Mouse (Mus musculus) heart, postnatal 25 days (tissue): ENCODE data around the gene Kcna5. TPM values are rescaled to one million over a fixed set of nuclear protein-coding genes. Genes with fewer than 3 reads are reported as not detected.

ENCODE experiments used
- DNase-seq: peaks from one replicate; pipeline ENCODE4 v3.0.0; 2022; ENCODE audit warnings: low spot score
- intact Hi-C: fragments of 180-260 bp; cut with DNase I; formaldehyde crosslinking; loops from one replicate; pipeline ENCODE4 v1.15.1; 2025
- total RNA-seq, 2 experiments: library from RNA; stranded (reverse); gene quantifications; 2 replicates each; pipeline ENCODE4 v1.2.3; 2021

Kcna5 gene
- 10 to 100 TPM; 13.4 to 16.7 TPM for total RNA-seq

DNA sequence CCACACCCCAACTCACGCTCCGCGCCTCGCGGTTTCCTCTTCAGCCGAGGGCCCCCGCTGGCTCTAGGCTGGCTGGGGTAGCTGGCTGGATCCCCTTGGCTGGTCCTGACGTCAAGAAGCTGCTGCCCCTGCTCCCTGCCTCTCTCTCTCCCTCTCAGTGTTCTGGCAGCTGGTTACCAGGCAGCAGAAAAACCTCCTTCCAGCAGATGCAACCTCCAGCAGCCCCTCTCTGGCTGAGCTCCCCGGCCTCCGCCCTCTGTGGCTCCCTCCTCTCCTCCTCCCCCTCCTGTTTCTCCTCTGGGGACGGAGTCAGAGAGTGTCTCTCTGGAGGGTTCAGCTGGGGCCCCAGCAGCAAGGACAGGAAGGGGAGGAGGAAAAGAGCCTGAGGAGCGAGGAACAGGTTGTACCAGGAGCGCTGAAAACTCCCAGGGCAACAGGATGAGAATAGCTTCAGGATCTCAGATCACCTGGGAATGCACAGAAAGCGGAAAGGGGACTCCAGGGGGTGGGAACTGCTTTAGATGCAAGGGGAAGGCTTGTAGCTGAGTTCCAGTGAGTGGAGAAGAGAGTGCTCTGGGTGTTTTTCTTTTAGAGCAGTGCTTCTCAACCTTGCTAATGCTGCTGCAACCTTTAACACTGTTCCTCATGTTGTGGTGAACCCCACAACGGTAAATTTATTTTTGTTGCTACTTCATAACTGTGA, at the start of gene Kcna5:
TSS of gene Kcna5 (minus strand) at position 205 of the 703 bp plus-strand sequence.
- DNase-seq = peak; percentile 77
- intact Hi-C loops = loop anchor here (1.0 kb wide), 1 partner anchor 32 kb away; no protein-coding TSS in a partner anchor

DNA sequence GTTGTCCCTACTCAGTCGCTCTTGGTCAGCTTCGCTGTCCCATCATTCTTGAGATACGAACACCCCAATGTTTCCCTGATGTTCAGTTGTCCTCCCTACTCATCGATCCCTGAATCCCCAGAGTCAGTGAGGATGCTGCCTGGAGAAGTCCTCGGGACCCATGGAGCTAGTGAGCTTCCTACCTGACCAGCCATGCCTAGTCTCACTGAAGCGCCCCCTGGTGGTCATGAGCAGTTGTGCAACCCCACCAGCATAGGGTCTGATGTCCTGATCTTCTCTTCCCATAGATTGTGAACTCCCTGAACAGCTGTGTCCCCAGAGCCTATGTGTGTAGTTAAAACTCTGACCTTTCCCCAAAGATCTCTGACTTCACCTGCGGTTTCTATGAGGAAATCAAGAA, 47.9 kb upstream of the Kcna5 start:
- intact Hi-C loops = no loop called here
- DNase-seq = no peak

DNA sequence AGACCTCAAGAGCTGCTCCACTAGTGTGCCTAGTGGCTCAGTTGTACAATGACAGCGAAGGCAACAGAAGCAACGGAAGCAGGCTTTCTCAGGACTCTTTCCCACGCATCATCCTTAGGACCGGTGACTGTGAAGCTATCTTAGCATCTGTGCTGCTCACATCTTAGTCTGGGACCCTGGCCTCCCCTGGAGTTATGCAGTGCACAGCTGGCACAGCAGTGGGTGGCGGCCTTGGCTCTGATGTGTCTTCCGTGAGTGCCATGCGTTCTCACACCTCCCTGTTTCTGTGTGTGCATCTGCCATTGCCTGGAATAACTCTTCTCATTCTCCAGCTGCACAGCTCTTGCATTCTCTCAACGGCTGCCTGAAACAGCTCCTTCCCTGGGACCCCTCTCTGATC, 46.4 kb upstream of the Kcna5 start:
- intact Hi-C loops = no loop called here
- no peak for DNase-seq

DNA sequence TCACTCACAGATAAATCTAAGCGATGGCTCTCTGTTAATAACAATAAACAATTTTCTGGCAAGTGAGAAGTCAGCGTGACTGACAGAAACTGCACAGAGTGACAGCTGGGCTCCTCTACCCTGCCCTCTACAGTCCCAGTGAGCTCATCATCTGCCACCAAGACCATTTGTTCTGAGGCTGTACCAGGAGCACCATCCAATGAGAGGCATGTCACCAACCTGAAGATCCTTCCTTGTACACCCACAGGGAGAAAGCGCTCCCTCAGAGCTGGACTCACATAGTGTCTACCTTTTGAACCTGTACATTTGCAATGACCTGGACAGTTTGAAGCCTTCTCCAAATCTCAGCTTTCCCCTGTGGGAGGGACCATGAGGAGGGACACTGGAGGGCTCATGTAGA, 45.4 kb upstream of the Kcna5 start:
- DNase-seq = no peak
- intact Hi-C loops = no loop called here

DNA sequence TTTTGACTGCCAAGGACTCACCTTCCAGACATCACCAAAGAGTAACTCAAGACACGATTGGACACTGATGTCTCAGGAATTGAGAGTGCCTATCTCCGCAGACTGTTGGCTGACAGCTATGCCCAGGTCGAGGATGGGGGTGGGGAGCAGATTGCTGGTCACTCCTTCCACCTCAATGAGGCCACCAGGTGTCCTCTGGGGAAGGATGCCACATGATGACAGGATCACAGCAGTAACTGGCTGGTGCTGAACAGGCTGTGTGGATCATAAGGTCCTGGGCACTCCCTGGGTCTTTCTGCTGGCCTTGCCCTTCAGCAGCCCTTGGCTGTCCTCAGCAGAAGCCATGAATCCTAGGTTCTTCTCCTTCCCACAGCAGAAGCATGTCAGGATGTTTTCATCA, 42.2 kb upstream of the Kcna5 start:
- no peak for DNase-seq
- intact Hi-C loops = no loop called here

DNA sequence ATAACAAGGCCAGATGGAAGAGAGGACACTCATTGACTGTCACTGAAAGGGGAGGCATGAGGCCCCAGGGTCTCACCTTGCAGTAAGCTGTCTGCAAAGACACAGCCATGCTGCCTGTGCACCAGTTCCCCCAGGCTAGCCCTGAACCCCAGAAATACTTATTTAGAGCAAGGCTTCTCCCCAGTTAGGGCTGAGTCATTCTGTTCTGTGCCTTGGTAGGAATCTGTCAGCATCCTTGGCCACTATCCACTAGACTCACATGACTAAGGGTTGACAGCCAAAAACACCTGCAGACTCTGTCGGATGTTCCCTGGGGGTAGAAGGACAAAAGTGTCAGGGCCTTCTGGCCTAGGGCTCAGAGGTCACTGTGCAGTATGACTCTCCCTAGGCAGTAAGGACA, 41.4 kb upstream of the Kcna5 start:
- intact Hi-C loops = no loop called here
- DNase-seq = no peak

DNA sequence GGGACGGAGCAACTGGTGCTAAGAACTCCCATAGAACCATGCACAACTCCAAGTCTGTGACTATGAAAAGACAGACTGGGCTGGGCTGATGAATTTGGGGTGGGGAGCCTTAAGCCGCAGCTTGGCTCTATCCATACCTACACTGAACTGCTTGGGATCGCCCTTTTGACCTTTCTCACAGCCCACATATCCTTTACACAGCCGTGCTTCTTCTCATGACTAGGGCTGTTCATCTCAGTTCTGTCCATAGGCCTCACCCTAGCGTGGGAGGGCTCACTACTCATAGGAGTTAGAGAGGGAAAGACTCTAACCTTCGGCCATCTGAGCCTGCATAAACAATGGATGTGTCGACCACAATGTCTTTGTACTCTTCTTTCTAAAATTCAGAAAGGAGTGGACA, 39.6 kb upstream of the Kcna5 start:
- no peak for DNase-seq
- intact Hi-C loops = no loop called here

DNA sequence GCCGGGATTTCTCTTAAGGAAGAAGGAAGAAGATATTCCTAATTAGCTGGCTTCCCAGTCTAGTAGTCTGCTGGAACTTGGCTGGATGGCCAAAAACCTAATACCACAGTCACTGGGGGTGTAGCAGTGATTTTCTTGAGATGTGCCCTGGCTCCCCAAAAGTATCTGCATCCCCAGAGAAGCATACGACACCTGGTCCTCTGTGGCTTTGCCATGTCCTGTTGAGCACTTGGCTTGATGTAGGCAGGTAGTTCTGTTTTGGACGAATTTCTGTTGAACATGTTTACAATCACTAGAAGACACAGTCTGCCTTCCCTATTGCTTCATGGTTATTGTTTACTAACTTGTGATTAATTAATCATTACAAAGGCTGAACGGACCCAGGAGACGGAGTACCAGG, 37.8 kb upstream of the Kcna5 start:
- intact Hi-C loops = no loop called here
- DNase-seq = no peak

DNA sequence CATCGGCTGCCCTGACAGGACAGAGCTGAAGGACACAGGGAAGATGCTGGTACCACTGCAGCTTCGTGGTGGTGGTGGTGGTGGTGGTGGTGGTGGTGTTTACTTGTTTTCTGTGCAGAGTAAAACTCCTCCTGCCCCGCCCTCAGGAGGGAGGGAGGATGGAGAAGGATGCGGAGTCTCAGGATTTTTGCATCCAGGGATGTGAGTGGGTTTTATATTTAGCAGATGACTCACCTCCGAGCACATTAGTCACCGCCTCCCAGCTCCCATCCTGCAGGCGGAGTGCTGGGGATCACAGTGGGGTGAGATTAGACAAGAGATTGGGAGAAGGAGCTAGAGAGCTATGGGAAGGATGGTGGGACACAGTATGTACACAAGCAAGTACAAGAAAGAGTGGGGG, 34.6 kb upstream of the Kcna5 start:
- intact Hi-C loops = no loop called here
- DNase-seq = no peak

DNA sequence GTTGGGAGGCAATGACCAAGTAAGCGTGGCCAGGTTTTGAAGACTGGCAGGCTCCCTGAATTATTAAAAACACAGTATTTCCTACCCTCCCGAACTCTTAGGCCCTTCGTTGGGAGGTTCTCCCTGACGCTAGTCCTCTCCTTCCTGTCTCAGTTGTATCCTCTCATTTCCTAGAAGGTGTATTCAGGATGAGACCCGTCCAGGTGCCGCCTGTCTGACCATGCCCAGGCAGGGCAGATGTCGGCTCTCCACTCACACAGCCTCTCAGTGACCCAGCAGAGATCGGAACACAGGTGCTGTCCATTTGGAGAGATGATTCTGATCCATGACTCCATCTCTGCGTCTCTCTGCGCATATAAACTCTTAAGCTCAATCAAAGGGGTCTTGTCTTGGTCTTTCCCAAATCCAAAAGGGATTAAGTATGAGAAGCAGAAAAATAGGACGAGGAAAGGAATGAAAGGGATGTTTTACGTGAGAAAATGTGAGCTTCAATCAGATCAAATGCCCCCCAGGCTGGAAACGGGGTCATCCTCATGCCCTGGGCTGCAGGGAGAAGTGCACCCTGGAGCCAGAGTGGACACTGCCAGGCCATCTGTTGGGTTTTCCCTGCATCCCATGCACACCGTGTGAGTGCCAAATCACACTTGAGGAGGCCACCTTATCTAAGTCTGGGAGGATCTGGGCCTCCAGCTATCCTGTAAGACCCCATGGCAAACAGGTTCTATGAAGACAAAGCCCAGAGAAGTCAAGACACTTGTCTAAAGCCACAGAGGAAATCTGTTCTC, 33.0 kb upstream of the Kcna5 start:
- no peak for DNase-seq
- intact Hi-C loops = no loop called here

DNA sequence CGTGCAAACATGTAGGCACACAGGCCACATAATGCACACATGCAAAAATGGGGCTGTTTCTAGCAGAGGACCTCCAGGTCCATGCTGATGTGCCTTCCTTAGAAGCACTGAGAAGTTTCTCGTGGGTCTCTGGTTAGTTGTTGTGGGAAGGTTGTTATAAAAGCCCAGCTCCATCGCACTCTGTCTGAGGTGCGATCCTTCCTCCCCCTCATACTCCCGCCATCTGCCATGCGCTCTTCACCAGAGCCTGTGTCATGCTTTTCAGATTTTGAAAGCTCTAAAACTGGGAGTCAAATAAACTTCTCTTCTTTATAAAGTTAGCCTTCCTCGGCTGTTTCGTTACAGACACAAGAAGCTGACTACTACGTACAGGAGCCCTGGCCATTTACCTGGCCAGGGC, 32.1 kb upstream of the Kcna5 start:
- intact Hi-C loops = no loop called here
- DNase-seq = no peak

DNA sequence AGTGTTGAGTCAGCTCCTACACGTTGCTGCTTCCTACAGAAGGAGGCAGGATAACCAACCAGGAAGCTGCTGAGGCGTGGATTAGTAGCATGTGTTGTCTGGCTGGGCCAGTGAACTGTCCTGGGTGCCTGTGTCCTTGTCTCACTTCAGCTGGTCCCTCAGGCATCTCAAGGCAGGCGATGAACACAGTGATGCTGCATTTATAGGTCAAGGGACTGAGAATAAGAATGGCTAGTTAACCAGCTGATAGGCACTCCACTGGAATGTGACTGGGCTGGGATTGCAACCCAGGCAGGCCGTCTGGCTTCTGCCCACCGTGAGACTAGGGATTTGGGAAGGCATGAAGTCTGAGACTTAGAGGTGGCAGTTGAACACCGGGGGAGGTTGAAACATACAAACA, 29.2 kb upstream of the Kcna5 start:
- no peak for DNase-seq
- intact Hi-C loops = loop anchor here (1.0 kb wide), 1 partner anchor 138 kb away; no protein-coding TSS in a partner anchor

DNA sequence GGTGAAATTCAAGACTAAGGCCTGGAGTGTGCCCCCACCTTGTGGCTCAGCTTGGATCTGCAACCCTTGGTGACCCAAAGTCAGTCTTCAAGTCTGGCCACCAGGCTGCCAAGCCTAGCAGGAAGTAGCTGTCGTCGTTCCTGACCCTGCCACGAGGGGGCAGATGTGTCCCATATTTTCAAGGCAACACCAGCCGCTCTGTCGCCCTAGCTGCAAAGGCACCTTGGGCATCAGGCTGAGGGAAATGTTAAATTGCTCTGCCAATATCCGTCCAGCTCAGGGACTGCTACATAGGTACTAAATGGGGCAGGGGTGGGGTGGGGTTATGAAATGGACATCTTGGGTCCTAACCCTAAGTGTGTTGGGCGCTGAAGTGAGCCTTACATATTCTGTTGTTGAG, 28.7 kb upstream of the Kcna5 start:
- intact Hi-C loops = loop anchor here (1.0 kb wide), 1 partner anchor 138 kb away; no protein-coding TSS in a partner anchor
- DNase-seq = no peak

DNA sequence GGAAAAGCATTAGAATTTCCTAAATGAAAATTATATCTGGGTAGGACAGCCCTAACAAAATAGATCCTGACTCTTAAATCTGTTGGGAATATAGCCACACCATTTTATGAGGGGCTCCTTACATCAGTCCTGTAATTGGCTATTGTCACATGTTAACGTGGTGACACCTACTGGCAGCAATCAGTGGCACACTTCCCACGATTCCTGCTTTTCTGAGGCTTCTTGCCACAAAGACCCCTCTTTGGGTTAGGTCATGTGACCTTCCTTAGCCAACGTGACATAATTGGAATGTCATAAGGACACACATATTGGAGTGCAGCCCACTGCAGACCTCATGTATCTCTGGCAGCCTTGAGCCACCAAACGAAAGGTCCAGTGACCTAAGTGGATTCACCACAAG, 26.5 kb upstream of the Kcna5 start:
- DNase-seq = no peak
- intact Hi-C loops = no loop called here

DNA sequence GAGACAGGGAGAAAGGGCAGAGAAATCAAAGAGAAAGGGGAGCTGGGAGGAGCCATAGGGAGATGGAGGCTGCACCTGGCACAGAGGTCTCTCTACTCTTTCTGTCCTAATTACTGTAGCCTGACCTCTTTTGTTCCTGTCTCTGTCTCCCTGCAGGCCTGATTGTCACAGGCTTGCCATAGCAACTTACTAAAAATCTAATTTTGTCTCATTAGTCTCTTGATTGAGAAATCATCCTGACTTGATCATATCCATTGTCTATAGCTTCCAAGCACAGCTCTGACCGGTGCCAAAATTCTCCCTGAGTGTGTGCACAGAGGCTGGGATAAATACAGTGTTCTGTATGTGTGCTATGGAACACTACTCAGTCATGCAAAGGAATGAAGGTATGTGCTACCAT, 25.5 kb upstream of the Kcna5 start:
- intact Hi-C loops = no loop called here
- DNase-seq = no peak

DNA sequence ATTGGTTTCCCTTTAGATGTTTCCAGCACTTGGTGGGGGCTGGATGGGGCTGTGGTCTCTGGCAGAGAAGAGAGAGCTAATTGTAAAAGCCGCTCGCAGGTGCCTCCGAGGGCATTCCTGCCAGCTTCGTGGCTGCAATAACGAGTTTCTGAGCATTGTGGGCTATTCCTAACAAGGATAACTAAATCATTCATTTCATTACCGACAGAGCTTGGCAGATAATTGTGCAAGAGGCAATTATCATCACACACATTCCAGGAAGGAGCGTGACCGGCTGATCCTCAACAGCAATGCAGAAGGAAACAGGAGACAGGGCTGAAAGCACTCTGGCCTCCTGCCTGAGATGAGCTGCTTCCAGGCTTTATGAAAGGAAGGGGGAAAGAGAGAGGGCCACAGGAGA, 24.8 kb upstream of the Kcna5 start:
- intact Hi-C loops = no loop called here
- DNase-seq = no peak

DNA sequence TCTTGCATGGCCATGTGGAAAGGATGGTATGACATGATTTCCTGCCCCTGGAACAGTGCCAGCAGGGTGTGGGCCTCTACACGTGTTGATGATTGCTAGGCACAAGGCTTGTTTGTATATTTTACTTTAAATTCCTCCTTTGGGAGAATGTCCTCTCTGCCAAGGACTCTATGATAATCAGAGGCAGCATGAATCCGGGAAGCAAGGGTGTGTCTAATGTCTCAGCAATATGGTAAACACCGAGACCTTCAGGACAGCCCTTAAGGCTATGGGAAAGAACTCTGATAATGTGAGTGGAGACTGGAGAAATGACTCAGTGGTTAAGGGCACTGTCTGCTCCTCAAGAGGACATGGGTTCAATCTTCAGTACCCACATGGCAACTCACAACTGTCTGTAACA, 23.1 kb upstream of the Kcna5 start:
- intact Hi-C loops = no loop called here
- DNase-seq = no peak

DNA sequence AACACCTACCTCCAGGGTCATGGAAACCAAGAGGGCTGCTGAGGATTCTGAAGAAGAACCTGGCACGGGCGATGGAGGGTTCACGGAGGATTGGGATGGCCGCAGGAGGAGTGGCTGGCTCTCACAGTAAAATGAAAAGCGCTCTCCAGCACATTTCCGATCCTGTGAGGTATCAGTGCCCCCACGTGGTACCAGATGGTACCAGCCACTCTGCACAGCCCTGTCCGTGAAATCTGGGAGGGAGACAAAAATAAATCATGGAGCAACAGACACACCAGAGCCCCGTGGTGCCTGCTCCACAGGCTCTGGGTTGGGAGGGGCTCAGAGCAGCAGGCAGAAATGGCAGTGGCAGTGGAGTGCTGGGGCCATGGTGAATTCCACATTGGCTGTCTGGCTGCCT, 18.6 kb upstream of the Kcna5 start:
- no peak for DNase-seq
- intact Hi-C loops = no loop called here

DNA sequence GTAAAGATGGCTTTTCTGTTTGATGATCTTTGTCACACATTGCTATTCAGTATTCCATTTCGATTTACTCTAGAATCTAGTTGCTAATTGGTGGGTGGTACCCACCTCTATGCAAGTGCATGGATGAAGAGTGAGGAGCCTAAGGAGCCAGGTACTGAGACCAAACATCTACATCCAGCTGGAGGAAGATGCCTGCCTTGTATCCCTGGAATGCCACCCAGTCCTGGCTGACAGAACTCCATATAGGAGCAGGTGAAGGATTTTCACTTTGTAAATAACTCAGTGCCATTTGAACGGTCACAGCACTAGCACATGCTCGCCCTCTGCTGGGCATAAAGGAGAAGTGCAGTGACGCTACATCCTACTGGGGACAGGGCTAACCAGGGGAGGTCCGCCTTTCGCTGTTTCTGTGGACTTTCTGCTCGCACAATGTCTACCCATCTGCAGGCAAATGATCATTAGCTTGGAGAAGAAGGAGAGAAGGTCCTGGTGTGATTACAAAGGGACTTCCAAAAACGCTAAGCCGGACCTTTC, 16.7 kb upstream of the Kcna5 start:
- DNase-seq = no peak
- intact Hi-C loops = loop anchor here (1.0 kb wide), 1 partner anchor 52 kb away; no protein-coding TSS in a partner anchor

DNA sequence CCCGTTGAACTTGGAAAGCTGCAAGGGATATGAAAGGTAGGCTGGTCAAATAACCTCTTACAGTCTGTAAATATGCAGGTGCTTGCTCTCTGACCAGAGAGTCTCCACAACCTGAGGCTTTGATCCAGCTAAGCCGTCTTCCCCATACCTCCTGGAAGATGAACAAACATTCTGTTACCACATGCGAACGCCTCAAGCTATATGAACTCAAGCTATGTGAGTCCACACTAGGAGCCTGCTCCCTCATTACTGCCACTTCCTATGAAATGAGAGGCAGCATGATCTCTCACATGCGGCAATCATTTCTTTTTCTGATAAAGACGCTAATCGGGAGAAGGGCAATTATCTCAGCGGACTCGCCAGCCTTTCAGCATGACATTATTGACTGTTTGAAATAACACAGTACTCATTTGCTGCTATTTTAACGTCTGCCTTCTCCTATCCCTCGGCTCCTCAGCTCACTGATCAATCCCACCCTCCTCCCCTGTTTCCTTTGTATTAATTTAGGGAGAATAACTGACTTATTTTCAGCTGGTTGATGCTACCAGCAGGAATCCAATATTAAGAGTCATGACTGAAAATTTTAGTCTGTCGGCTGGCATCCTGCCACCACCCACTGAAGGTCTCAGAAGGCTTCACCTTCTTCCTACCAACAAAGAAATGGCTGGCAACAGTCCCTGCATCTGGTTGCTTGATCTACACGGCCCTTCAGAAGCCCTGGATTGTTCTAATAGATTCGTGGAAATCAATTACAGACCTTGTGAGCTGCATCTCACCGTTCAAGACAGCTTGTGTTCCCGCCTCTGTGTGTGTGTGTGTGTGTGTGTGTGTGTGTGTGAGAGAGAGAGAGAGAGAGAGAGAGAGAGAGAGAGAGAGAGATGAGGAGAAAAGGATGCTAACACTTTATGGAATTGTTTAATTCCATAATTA, 9.2 kb upstream of the Kcna5 start:
- intact Hi-C loops = no loop called here

More for the DNA sequence above, 9.2 kb upstream of the Kcna5 start:
- DNase-seq = no peak
